Mouse (Mus musculus) hematopoietic stem cell, adult 5-6 weeks (primary cell): ENCODE results near the gene Acbd4. TPM values are rescaled to one million over a fixed set of nuclear protein-coding genes. Genes with fewer than 3 reads are reported as not detected.

Experiments used
- ATAC-seq, 2 experiments: fragments of 125-278 bp in 1 of 2; replicated peaks in 1 of 2; 2 replicates each; pipeline ENCODE4 v1.8.0; 2016 to 2017; ENCODE audit warnings: inconsistent platforms in 2 of 2, mild to moderate bottlenecking in 2 of 2, moderate number of reproducible peaks in 2 of 2, low read depth in 1 of 2, moderate TSS enrichment in 1 of 2; ENCODE audit not compliant: low FRiP score in 2 of 2, poor library complexity in 2 of 2, severe bottlenecking in 2 of 2, insufficient read depth in 1 of 2, low TSS enrichment in 1 of 2
- total RNA-seq: library from RNA; stranded (forward); fragments of 172-1452, 232-1000 nt; gene quantifications from 2 replicates; pipeline ENCODE4 v1.2.3, GENCODE M21; 2017

Gene Acbd4
- total RNA-seq, 1 experiment from 2014 or later: 16.8 TPM

DNA sequence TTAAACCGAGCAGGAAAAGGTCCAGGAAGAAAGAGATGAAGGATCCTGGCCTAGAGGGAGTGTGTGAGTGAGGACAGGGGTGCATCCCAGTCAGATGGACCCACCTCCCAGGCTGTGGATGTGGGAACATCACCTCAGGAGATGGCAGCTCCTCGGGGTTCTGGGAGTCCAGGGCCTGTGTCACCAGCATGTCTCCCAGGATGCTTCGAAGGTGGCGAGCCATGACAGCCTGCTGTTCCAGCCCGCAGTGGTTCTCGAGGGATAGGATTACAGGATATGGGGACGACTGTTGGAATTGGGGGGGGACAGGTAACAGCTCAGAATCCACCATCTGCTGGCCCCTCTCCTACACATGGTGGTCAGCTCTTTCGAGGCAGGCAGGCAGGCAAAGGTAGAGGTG lies 24.9 kb upstream of the Acbd4 start:
- no peak for ATAC-seq

DNA sequence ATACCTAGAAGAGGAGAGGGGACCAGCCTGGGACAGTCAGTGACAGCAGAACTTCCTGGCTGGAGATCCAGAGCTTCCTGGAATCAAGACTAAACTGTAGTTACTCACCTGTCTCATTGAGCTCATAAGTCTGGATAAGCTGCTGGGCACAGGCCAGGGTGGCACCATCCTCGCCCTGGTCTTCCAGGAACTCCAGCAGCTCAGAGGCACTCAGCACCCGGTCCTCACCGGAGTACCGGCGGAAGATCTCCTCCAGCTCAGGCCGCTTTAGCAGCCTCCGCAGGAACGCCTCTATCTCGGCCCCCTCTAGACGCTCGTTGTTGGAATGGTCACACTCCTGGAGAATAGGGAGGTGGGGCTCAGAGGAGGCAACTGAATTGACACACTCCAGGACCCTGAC lies 23.4 kb upstream of the Acbd4 start:
- no peak for ATAC-seq

DNA sequence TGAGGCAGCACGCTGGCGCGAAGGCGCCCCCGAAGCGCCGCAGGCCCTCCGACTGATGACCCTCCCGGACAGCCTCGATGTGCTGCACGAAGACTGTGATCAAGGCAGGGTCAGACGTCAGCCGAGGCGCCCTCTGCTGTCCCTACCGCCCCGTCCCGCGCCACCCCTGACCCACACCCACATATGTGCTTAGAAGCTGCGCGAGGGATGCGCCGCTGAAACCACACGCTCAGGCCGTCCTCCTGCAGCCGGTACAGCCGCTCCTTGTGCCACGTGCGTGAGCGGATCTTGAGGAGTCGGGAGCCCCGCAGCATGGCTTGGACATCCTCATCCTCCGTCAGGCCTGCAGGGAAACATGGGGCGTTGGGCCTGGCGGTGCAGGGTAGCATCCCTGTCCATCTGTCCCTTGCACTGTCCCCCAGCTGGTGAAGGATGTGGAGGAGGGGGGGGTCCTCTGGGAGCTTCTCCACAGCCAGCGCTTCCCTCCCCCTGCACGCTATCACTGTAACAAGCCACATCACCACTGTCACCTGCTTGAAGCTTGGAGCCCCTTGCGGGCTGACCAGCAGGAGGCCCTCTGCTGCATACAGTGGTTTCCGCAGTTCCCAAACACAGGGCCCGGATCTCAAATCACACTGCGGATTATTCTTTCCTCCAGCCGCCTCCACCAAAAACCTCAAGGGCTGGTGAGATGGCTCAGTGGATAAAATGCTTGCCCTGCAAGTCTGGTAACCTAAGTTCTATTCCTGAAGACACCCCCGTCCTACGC lies 21.0 kb upstream of the Acbd4 start:
- peak; percentile 44 to 49; a peak in 2 of 4 replicates for ATAC-seq

DNA sequence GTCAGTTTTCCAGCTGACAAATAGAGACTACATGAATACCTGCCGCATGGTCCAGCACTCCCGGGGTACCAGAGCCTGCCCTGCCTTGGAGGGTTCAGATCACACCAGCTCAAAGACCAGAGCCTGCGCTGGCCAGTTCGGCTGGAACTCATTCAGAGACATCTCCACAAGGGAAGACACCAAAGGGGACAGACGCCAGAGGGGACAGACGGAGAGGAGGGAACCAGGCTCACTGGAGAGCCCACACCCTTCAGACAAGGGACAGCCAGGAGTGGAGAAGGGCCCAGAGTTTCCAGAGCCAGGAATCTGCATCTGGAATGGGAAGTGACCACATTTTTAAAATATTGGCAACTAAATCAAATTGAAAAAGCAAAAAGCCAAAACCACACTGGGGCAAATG lies 19.9 kb upstream of the Acbd4 start:
- no peak for ATAC-seq

DNA sequence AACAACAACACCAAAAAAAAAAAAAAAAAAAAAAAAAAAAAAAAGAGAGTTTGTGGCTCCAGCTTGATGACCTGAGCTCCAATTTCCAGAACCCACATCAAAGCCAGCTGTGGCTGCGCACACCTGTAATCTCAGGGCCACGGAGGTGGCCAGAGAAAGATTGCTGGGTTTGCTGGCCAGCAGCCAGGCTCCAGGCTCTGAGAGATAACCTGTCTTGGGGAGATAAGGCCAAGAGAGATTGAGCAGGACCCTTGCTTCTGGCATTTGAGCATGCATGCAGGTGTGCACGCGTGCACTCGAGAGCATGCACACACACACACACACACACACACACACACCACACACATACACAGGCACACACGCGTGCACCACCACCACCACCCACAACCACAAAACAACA lies 8.2 kb upstream of the Acbd4 start:
- ATAC-seq: no peak

DNA sequence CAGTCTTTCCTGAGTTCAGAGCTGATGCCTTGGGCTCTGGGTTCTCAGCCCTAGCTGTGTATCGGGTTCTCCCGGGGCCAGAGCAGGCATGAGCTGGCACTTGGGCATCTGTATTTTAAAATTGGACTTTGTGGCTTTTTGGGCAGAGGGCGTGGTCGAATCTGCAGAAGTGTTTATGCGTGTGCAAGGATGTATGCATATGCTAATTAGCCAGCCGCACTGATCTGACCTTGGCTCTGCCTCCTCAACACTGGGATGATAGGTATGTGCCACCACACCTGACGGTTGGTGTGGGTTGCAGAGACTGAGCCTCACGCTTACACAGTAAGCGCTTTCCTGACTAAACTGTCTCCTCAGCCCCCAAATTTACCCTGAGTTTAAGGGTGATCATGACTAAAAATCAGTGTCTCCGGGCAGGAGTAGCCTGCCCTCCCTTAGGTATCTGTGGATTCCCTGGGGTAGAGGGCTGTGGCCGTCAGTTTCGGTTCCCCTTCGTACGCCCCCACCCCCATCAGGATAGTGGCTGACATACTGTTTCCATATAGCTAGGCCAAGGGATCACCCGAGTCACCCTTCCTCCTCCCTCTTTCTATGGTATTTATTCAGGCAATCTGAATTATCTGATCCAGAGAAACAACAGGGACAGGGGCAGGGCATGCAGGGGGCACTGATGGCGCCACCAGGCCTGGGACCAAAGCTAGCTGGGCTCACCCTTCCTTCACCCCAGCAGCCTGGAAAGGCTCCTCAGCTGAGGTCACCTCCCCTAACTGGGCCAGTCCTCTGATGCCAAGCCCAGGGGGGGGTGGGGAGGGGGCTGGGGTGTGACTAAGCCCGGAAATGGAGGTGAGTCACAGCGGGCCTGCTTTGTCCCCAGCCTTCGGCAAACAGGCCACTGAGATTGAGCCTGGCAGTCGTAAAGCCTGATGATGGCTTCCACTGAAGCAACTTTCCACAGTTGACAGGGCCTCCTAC lies 7.3 kb upstream of the Acbd4 start:
- no peak for ATAC-seq

DNA sequence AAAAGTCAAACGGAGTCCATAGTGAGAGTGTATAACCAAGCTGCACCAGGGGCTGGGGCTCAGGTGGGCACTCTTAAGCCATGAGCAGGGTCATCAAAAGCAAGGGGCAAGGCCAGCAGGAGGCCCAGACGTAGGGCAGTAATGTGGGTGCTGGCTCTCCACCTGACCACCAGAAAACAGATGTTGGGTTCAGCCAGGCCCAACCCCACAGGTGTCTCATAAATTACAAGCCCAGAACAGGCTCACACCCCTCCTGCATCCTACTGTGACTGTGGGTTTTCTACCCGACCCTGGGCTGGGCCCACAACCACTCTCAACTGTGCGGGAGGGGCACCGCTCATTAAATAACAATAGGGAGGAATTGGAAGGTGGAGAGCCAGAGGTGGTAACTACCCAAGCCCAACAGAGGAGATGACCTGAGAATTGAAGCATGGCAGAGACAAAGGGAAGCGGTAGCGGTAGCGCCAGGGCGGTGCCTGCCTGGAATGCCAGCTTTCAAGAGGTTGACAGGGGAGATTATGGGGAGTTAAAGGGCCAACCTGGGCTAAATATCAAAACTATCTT lies 6.3 kb upstream of the Acbd4 start:
- ATAC-seq: no peak

DNA sequence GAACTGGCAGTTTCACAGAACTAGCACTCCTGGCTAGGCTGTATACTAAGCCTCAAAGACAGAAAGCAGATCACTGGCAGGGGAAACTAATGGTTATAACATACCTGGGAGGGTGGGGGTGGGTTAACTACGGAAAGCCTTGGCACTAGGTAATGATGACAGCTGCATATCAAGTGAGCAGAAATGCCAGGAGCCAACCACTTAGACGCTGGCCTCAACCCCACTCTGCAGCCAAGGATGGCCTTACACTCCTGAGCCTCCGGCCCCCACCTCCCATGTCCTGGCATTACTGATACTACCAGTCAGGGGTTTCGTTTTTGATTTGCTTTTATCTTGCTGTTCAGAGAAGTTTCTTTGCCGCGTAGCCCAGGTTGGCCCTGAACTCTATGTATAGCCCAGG lies 5.7 kb upstream of the Acbd4 start:
- no peak for ATAC-seq

DNA sequence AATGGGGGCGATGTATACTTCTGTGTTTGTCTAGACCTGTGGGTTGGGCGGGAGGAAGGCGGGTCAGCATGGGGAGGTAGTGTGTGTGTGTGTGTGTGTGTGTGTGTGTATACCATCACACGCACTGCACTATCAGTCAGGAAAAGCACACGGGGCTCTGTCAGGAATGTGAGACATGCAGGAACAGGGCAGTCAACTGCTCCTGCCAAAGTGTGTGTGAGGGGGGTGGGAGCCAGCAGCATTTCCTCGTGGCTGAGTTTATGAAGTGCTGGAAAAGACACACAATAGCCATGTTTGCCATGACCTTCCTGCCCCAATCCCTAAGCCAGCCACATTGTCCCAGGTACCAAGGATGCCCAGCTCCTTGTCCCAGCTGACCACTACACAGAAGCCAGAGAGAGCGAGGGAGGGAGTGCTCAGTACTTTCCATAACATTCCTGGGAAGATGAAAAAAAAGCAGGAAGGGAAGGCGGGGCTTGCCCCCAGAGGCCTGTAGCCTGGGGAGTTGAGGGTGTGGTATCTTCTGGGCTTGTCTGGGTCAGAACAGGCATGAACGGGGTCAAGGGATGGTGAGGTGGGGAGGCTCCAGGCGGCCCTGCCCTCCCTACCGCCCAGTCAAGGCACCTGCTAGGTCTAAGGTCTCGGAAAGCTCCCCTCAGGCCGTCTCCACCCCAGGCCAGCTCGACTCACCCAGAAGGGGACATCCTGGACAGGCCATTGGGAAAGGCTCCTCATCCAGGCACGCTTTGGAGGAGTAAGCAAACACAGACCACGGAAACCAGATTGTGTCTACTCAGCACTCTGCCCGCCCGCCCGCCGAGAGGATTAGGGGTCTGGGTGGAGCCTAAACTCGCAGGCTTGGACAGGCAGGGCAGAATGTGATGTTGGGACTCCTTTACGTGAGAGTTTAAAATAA lies 4.2 kb upstream of the Acbd4 start:
- ATAC-seq: no peak

DNA sequence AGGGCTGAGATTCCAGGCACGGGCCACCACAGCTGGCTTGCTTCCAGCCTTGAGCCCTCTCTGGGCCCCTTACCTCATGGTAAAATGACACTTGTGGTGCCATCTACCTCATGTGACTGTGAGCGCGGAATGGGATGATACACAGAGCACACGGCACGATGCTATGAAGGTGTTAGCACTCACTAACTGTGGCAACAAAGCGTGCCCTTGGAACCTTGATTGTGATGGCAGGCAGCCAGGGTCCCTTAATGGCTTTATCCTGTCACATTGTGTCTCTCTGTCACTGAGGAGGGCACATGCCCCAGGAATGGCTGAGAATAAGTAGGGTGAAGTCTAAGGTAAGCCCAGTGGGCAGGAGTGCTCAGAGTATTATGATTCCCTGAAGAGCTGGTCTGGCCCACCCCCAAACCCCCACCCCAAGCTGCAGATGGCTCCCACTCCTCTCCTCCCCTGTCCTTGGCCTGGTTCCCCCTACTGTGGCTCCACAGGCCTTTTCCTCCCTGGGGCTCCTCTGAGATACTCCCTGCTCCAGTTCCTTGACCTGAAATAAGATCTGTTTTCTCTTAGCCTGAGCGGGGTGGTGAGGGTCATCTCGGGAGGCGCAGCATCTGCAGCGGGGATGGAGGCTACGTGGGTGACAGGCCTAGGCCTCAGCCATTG lies 2.8 kb upstream of the Acbd4 start:
- no peak for ATAC-seq

DNA sequence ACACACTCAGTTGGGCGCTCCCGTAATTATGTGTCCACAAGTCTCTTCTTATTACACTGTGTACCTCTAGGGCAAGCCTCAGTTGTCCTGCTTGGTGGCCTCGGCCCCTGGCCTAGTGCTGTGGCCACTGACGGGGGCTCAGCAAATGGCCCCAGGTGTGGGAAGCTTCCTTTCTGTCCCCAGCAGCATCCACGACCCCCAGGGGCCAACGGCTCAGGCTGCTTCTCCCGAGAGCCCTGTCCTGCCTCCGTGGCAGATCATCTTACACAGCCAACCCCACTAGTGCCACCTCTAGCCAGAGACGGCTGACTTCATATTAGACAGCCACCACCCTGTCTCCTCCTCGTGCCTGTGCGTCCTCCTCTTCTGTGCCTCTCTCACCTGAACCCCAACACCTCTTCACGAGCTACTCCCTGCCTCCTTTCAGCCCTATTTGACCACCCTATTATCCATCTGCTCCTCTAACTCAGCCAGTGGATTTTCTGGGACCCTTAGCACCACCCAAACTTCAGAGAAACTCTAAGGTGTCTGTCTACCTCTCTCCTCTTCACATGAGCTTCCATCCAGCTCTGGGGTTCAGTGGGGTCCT lies 2.0 kb upstream of the Acbd4 start:
- no peak for ATAC-seq

DNA sequence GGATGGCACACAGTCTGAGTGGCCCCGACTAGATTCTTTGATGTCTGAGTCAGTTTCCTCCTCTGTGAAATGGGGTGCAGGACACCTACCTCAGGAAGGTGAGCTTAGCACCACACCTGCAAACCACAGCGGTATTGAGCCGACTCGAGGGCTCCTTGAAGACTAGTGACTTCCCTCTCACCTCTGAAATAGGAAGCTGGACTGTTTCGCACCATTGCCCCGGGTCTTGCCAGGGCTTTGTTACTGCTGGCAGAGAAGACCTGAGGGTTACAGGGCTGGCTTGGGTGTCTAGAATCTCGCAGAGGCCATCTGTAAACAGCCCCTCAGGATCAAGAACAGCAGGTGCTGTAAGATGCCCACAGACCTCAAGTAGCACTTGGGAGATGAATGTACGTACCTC lies 1.1 kb upstream of the Acbd4 start:
- ATAC-seq: no peak

DNA sequence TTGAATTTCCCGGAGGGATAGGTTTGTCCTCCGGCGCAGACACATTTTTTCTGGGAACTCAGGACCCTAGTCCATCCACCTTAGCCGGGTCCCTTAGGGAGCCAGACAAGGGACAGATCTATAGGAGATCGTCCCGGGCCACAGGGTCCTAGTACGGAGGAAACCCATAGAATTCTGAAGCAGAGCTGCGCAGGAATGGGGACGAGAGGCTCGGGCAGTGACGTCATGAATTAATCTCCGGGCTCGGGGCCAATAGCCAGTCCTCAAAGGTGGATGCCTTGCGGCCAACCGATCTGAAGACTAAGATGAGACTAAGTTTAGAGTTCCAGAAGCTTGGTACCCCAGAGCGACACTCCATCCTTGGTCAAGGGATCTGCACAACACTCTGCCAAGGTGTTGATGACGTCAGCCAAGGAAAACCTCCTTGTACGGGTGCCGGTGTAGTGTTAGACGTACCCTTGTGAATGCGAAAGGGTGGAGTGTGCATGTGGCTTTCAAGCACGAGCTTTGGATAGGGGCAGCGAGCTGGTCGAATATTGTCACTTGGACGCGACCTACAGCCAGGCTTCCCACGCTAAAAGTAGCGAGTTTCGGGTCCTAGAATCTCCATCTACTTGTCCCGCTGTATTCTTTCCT lies 502 bp downstream of the Acbd4 start:
- ATAC-seq: no peak

DNA sequence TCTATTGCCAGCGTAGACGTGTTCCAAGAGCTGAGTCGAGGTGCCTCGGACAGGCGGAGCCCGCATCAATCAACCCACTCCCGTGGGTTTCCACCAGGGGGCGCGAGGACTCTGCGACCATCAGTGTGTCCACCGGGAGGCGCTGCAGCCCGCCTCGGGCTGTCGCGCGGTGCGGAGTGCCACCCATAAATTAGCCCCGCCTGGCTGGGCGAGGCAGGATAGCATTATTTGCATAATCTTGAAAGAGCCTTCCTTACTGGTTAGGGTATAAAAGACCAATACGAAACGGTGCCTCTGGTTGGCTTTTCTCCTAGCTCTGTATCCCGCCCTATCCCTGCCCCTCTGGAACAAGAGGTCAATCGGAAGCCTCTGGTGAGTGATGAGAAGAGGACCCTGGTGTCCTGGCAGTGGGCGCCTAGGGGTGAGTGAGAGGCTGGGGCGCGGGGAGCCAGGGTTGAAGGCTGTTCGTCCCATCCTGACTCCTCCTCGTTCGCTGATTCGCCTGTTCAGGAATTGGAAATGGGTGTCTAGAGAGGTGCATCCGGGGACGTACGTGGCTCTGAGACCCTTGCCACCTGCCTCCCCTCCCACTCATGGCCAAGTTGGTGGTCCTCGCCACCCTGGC lies 1.4 kb downstream of the Acbd4 start:
- ATAC-seq: peak; percentile 89 to 93

DNA sequence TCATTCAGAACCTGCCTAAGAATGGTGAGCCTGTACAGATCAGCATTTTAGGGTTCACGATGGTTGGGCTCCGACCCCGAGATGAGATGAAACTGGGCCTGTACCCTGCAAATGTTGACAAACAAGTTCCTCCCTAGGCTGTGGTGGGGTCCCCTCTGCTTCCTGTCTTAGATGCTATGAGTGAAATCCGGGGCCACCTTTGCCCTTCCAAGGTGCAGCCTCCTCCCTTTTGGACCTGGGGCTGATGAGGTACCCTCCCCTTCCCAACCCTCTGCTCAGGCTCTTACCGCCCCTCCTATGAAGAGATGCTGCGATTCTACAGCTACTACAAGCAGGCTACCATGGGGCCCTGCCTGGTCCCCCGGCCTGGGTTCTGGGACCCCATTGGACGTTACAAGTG lies 2.1 kb downstream of the Acbd4 start:
- ATAC-seq: no peak

DNA sequence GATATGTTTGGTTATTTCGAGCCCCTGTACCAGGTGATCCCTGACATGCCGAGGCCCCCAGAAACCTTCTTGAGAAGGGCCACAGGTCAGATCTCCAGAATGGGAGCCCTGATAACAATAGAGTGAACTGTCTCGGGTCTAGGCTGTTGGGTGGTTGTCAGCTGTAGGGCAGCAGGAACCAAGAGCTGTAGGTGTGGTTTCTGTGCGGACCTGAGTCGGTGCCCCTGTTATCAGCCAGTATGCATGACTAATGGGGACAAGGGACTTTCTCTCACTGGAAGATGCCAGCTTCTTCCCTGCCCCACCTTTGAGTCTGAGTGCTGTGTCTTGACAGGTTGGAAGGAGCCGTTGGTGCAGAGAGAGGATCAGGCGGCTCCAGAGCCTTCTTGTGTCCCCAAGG lies 3.0 kb downstream of the Acbd4 start:
- ATAC-seq: no peak
